Mouse (Mus musculus) kidney, adult 8-10 months (tissue): ENCODE measurements around the gene Ppm1e.

Experiments used
- DNase-seq, 2 experiments: peaks; one replicate each; pipeline ENCODE4 v3.0.0; 2022

Gene Ppm1e

GRCm38 (mm10) chr11:87358331-87359261, at the start of gene Ppm1e:
Ppm1e (minus strand) TSS chr11:87359023.
- peak; percentile 35 to 53 for DNase-seq

DNA sequence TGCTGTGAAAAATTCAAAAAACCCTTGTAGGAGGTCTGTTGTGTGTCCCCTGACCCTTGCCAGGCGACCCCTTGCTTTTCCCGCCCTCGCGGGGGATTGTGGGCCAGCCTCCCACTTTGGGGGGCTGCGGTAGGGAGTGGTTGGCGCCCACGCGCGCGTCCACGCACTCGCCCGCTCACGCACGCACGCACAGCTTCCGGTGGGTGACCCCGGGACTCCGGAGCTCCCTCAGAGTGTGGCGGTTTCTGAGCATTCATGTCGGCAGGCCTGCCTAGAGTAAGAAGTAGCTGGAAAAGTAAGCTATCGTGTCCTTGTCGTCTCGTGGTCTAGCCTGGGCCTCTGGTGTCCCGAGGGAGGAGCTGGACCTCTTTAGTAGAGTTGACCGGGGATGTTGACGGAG, 46.1 kb upstream of the Ppm1e start, which contains the start of the genes Rad51c and Tex14:
Rad51c (minus strand) TSS at position 79 of the 400 bp plus-strand sequence.
Tex14 (plus strand) TSS at position 190 of the 400 bp plus-strand sequence.
- DNase-seq = no peak

DNA sequence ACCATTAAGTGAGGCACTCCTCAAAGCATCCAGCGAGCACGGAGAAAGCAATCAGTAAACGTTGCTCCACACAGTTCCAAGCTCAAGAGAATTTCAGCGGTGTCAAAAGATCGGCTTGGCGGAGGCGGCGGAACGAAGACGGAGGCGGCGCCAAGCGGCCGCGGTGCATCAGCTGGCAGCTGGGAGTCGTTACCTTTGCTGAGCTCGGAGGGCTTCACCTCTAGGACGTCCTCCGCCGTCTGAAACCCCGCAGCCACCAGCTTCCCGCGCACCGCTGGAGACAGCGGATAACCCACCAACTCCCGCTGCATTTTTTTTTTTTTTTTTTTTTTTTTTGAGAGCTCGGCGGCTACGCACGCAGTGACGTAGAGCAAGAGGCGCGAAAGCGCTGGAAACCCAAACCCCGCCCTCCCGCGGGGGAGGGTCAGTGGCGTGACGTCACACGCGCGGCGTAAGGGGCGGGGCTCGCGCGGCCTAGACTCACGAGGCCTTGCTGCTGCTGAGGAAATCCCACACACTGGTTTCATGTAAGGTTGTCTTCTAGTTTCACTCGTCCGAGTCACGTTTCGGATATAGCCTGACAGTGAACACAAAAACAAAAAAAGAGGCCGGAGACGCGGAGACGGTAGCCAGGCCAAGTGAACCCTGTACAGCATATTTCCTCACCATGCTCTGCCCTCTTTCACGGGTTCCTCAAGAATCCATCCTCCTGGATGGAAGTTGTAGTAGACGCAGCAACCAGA, 45.5 kb upstream of the Ppm1e start:
- DNase-seq = peak; percentile 92 to 97

DNA sequence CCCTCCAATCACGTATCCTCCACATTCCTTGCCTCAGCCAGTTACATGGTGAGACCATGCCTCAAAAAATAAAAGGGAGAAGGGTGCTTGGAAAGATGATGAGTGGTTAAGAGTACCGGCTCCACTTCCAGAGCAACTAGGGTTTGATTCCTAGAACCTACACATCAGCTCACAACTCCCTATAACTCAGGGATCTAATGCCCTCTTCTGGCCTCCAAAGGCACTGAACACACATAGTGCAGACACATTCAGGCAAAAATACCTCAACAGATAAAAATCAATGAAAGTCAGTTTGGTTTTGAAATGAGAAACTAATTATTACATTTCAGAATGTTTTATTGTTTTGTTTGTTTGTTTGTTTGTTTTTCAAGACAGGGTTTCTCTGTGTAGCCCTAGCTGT, 39.6 kb upstream of the Ppm1e start:
- no peak for DNase-seq

- peak in 1 of 2 experiments; percentile 37 for DNase-seq
Measured at GRCm38 (mm10) chr11:87393855-87394254, 35.0 kb upstream of the Ppm1e start.

DNA sequence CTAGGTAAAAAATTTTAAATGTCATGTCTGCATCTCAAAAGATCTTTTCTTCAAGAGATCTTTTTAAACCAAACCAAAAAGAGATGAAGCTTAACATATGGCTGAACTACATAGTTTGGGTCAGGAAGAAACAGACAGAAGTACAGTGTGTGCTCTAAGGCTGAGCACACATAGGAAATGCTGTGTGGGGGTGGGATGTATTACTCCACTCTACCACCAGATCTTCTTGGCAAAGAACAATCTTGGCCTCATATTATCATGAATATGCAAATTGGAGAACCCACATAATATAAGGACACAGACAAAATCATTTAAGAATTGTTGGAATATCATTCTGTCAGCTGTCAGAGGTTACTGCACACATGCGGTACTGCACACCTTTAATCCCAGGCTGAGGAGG, 26.9 kb upstream of the Ppm1e start:
- no peak for DNase-seq

DNA sequence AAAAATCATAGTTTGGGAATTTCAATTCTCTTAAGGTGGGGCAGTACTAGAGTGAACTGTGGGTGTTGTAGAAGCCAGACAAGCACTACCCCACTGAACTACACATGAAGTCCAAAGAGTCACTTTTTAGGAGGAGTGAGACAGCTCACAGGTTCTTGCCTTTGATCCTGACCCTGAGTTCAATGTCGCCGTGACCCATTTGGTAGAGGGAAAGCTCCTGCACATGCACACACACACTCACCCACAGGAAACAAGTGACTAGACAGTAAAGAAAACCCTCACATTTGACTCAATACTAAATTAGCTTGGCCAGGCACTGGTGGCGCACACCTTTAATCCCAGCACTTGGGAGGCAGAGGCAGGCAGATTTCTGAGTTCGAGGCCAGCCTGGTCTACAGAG, 25.7 kb upstream of the Ppm1e start:
- no peak for DNase-seq

- no peak for DNase-seq
Measured at GRCm38 (mm10) chr11:87367865-87368580, 9.2 kb upstream of the Ppm1e start.

- DNase-seq = no peak
Measured at GRCm38 (mm10) chr11:87367061-87367460, 8.2 kb upstream of the Ppm1e start.

DNA sequence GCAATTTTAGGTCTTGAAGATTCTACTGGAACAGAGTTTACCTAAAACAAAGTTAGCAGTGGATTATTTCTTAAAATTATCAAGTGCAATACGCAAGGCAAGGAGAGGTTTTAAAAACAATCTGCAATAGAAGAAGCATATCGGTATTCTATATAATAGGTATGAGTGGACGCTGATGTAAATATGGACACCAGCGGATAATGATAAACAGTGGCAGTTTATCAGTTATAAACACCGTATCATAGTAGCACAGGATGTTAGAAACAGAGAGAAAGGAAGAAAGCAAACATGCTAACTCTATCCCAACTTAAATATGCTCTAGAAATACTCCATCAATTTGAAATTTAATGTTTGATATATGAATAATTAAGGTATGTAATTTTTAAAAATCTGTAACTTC, 6.3 kb upstream of the Ppm1e start:
- no peak for DNase-seq

GRCm38 (mm10) chr11:87359262-87359612, 414 bp upstream of the Ppm1e start:
- DNase-seq = no peak

- no peak for DNase-seq
Measured at GRCm38 (mm10) chr11:87357317-87358300, 1.2 kb downstream of the Ppm1e start.

DNA sequence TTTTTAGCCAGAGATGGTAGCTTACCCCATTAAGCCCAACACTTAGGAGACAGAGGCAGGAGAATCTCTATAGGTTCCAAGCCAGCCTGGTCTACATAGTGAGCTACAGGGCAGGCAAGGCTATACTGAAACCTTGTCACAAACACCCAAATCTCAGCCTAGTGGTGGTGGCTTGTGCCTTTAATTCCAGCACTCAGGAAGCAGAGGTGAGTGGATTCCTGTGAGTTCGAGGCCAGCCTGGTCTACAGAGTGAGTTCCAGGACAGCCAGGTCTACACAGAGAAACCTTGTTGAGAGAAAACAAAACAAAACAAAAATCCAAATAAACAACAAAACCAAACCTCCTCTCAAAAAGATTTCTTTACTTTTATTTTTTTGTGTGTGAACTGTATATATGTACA, 4.0 kb downstream of the Ppm1e start:
- DNase-seq = no peak

DNA sequence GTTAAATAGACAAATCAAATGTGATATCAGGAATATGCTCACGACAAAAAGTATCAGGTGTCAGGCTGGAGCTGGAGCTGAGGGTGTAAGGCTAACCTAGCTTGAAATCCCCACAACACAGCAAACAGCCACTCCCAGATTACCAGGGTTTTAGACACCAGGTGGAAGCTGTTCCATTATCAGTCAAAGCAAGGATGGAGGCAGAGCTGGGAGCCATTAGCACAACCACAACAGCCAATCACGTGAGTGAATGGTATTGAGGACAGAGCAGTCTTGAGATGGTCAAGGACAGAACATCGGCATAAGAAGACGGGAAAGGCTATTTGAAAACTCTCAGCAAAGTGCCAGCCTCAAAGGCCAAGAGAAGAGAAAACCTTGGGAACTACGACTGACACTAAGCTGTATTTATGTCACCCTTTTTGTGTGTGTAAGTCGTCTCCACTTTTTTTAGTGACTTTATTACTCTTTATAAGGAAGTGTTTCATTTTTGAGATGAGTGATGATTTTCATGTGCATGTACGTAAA, 5.1 kb downstream of the Ppm1e start:
- no peak for DNase-seq

GRCm38 (mm10) chr11:87326381-87326780, 32.4 kb downstream of the Ppm1e start:
- no peak for DNase-seq

DNA sequence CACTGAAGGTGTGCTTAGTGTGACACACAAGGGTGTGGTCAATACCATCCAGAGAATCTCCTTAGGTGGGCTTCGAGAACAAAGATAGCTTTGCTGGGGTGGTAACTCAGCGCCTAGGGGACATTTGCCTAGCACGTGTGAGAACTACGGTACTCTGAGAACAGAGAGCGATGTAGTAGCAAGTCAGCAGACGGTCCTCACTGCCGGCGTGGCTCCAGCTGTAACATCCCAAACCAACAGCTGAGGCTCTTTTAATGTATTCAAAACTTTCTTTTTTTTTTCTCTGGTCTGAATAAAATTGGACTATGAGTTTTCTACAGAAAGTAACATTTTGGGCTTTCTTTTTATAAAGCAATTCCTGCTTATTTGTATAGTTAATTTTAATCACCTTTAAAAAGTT, 36.3 kb downstream of the Ppm1e start:
- DNase-seq = no peak

DNA sequence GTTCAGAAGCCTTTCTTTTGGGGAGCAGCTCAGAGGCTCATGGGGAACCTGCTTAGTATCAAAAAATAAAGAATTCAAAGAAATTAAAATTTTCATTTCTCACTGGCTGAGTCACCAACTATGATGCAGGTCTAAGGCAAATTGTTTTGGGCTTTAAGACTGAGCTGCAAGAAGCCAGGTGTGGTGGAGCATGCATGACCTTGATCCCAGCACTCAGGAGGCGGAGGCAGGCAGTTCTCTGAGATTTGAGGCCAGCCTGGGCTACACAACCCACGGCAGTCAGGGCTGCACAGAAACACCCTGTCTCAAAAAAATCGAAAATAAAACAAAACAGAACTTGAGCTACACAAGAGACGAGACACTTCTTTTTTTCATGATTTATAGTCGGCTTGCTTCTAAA, 38.8 kb downstream of the Ppm1e start:
- no peak for DNase-seq

DNA sequence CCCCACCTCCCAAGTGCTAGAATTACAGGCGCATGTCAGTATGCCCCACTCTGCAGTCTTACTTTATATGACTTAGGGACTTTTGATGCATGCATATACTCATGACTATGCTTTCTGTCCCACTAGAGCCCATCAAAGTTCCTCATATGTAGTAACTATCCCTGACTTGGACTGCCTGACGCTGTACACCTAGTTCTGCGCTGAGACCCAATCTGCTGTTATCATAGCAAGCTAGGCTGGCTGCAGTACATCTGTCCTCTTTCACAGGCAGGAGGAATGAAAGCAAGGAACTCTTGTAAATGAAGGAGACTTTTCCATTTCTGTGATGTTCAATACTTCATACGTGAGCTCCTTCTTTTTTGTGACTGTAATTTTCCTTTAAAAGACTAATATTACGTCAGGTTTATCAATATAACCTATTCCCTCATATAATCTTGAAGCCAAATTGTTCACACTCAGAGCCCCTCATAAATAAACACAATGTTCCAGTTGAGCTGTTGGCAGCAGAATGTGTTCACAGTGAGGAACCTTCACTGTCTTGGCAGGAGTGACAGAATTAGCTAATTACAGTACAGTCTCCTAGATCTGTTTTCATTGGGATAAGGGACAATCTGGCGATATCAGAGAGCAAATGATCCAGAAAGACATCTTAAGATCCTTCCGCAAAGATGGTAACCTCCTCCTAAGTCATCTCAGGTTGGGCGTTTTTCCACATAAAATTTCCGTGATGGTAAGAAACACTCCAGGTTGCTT, 39.7 kb downstream of the Ppm1e start:
- DNase-seq = no peak

- DNase-seq = no peak
Measured at GRCm38 (mm10) chr11:87313533-87313932, 45.3 kb downstream of the Ppm1e start.

GRCm38 (mm10) chr11:87310309-87310708, 48.5 kb downstream of the Ppm1e start:
- no peak for DNase-seq
